Mouse (Mus musculus) forebrain, embryonic 13.5 days (tissue): ENCODE results near the gene Lrrc18. TPM values are rescaled to one million over a fixed set of nuclear protein-coding genes. Genes with fewer than 3 reads are reported as not detected.

Experiments
- ATAC-seq: fragments of 200-750 bp; cut with Nextera tagmentation; 2 replicates; pipeline ENCODE4 v1.8.0; 2017
- H3K27ac ChIP-seq: fragments of 300-500 bp; sonication (generic); 2 replicates; pipeline ENCODE4 v1.5.1; 2015; ENCODE audit warnings: inconsistent platforms, mild to moderate bottlenecking, moderate library complexity
- H3K27me3 ChIP-seq: fragments of 300-500 bp; sonication (generic); 2 replicates; pipeline ENCODE4 v1.6.1; 2015; ENCODE audit warnings: mild to moderate bottlenecking, inconsistent platforms
- H3K36me3 ChIP-seq: fragments of 300-500 bp; sonication (generic); 2 replicates; pipeline ENCODE4 v1.6.1; 2015; ENCODE audit warnings: mild to moderate bottlenecking, inconsistent platforms; ENCODE audit not compliant: poor library complexity, severe bottlenecking
- H3K4me1 ChIP-seq: fragments of 300-500 bp; sonication (generic); 2 replicates; pipeline ENCODE4 v1.6.1; 2015; ENCODE audit warnings: inconsistent platforms
- H3K4me2 ChIP-seq: fragments of 300-500 bp; sonication (generic); 2 replicates; pipeline ENCODE4 v1.6.1; 2015; ENCODE audit warnings: inconsistent platforms, mild to moderate bottlenecking, moderate library complexity
- H3K4me3 ChIP-seq: fragments of 300-500 bp; sonication (generic); 2 replicates; pipeline ENCODE4 v1.5.1; 2015; ENCODE audit warnings: mild to moderate bottlenecking, inconsistent platforms
- H3K9ac ChIP-seq: fragments of 300-500 bp; sonication (generic); 2 replicates; pipeline ENCODE4 v1.6.1; 2015; ENCODE audit warnings: mild to moderate bottlenecking, inconsistent platforms
- H3K9me3 ChIP-seq: fragments of 300-500 bp; sonication (generic); replicated peaks from 2 replicates; pipeline ENCODE4 v1.6.1; 2016; ENCODE audit warnings: inconsistent platforms
- WGBS: fragments of 180-500 bp; shearing (Covaris S2); methylation state at CpG from one replicate; pipeline ENCODE4 v1.1.7; 2015; 5-methylcytosine and 5-hydroxymethylcytosine counted together
- polyA plus RNA-seq: library from polyadenylated mRNA; unstranded; fragments of >200 nt; fragmentation: Nextera tagmentation; extraction: Ambion mirVana; gene quantifications from 2 replicates; pipeline ENCODE4 v1.2.1, GENCODE M21; 2015

The Lrrc18 gene
- polyA plus RNA-seq, 1 experiment from 2014 or later = 0.25 TPM

DNA sequence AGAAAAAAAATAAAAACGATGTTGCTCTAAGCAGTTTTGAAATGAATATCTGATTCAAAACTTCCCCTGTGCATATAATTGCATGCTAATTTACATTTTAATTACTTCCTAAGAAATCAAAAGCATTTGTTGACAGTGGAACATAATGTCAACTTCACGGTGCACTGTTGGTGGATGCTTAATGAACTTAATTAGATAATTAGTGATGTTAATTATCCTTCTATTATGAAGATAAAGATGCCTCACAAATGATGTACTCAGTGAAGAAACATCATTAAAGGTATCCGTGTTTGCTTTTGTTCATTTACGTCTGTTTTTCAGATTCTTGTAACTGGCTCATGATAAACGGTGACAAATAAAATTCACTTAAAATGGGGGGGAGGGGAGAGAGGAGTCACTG is 71.8 kb downstream of the Lrrc18 start:
- no peak overlapping the region for H3K4me2 ChIP-seq
- no peaks in the 10 kb centered on the region for H3K9me3 ChIP-seq
- H3K27ac ChIP-seq = no peak overlapping the region
- no peak for ATAC-seq
- peaks cover 45% of the 10 kb centered on the region for H3K27me3 ChIP-seq
- 26% methylated on average over 5 of the region's 5 CpGs for WGBS
- H3K4me3 ChIP-seq = no peak overlapping the region
- H3K4me1 ChIP-seq = no peaks in the 10 kb centered on the region
- H3K36me3 ChIP-seq = no peaks in the 10 kb centered on the region
- no peak overlapping the region for H3K9ac ChIP-seq

Other genes with a start within 250 kb of the Lrrc18 start
- 0.36 and 0.71 TPM in 2 replicates for gene Tmem273, start 205.4 kb upstream of the Lrrc18 start, polyA plus RNA-seq
- gene Fam170b, start 157.4 kb upstream of the Lrrc18 start, polyA plus RNA-seq = not detected in 2 replicates
- 3.7 and 4.2 TPM in 2 replicates for gene Vstm4, start 134.6 kb upstream of the Lrrc18 start, polyA plus RNA-seq
- 0.01 and 0.23 TPM in 2 replicates for gene Wdfy4, start 194.1 kb downstream of the Lrrc18 start, polyA plus RNA-seq
- gene Arhgap22, start 222.6 kb downstream of the Lrrc18 start, polyA plus RNA-seq = 0.59 and 1.1 TPM in 2 replicates